Mouse (Mus musculus) stomach, postnatal 0 days (tissue): Measurements from ENCODE around the gene Lypd6b.
A peak's percentile ranks its signal among the peaks of the same experiment; 100 is the strongest.

Experiments used
- CTCF ChIP-seq: IDR thresholded peaks from 2 replicates; pipeline ENCODE4 v1.5.1; 2016; ENCODE audit warnings: antibody characterized with exemption, low read depth, mild to moderate bottlenecking, moderate library complexity
- EP300 ChIP-seq: optimal IDR thresholded peaks from 2 replicates; pipeline ENCODE3; 2016; ENCODE audit warnings: antibody characterized with exemption

DNA sequence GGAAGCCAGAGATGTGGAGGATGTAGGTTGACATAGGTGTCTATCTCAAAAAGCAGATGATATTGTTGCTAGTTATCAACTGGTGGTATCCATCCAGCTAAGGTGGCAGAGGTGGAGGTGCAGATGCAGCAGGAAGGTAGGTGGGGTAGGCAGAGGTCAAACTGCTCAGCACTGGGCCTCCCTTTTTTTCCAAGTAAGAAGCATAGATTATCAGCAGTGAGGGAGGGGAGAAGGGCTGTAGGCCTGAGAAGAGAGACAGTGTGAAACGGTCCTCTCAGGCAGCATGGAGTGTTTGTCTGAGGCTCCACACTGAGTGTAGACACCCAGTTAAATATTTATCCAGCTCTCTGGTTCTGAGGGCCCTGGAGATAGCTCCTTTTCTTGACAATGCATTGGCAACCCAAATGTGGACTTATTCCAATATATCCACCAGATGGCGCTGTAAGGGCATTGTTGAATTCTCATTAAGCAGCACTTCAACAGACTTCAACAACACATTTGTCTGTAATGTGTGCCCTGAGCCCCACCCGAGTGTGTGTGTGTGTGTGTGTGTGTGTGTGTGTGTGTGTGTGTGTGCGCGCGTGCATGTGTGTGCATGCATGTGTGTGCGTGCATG, 23.0 kb upstream of the Lypd6b start:
- TF ChIP-seq CTCF (peak; percentile 90), EP300 (no peak)
